Mouse (Mus musculus) thymus, adult 18-20 months (tissue): ENCODE measurements around the gene Tbc1d8.

Source experiments
- DNase-seq, 2 experiments: peaks; one replicate each; pipeline ENCODE4 v3.0.0; 2022; ENCODE audit warnings: mixed read lengths in 2 of 2

The Tbc1d8 gene

GRCm38 (mm10) chr1:39393217-39393867 lies 85.2 kb downstream of the Tbc1d8 start:
- no peak for DNase-seq

GRCm38 (mm10) chr1:39392189-39392588 lies 86.4 kb downstream of the Tbc1d8 start:
- DNase-seq = peak; percentile 54 to 58

GRCm38 (mm10) chr1:39391652-39392051 lies 86.9 kb downstream of the Tbc1d8 start:
- no peak for DNase-seq

- DNase-seq = no peak
These were observed 89.2 kb downstream of the Tbc1d8 start for GRCm38 (mm10) chr1:39389338-39389737.

GRCm38 (mm10) chr1:39388163-39388562 lies 90.4 kb downstream of the Tbc1d8 start:
- DNase-seq = no peak

GRCm38 (mm10) chr1:39387497-39387896 lies 91.1 kb downstream of the Tbc1d8 start:
- no peak for DNase-seq

GRCm38 (mm10) chr1:39386456-39386855 lies 92.1 kb downstream of the Tbc1d8 start:
- no peak for DNase-seq

GRCm38 (mm10) chr1:39384914-39385313 lies 93.6 kb downstream of the Tbc1d8 start:
- DNase-seq = no peak

- no peak for DNase-seq
These were observed 97.5 kb downstream of the Tbc1d8 start for GRCm38 (mm10) chr1:39381017-39381416.

- no peak for DNase-seq
These were observed 99.5 kb downstream of the Tbc1d8 start for GRCm38 (mm10) chr1:39379021-39379420.

GRCm38 (mm10) chr1:39378540-39378939 lies 100.0 kb downstream of the Tbc1d8 start:
- no peak for DNase-seq

- no peak for DNase-seq
These were observed 101.8 kb downstream of the Tbc1d8 start for GRCm38 (mm10) chr1:39376726-39377240.

GRCm38 (mm10) chr1:39376121-39376520 lies 102.4 kb downstream of the Tbc1d8 start:
- no peak for DNase-seq

GRCm38 (mm10) chr1:39374231-39374809 lies 104.2 kb downstream of the Tbc1d8 start:
- no peak for DNase-seq

GRCm38 (mm10) chr1:39373378-39373777 lies 105.2 kb downstream of the Tbc1d8 start:
- no peak for DNase-seq

- DNase-seq = no peak
These were observed 106.2 kb downstream of the Tbc1d8 start for GRCm38 (mm10) chr1:39372220-39372843.

- DNase-seq = no peak
These were observed 108.1 kb downstream of the Tbc1d8 start for GRCm38 (mm10) chr1:39370431-39370830.

GRCm38 (mm10) chr1:39368267-39368841 lies 110.2 kb downstream of the Tbc1d8 start:
- DNase-seq = no peak

- peak; percentile 97 to 98 for DNase-seq
These were observed 110.8 kb downstream of the Tbc1d8 start, which contains the start of gene Rpl31 for GRCm38 (mm10) chr1:39367601-39368266. TSS of gene Rpl31 (plus strand) at chr1:39367842.

GRCm38 (mm10) chr1:39367045-39367444 lies 111.5 kb downstream of the Tbc1d8 start:
- DNase-seq = peak in 1 of 2 experiments; percentile 15

GRCm38 (mm10) chr1:39365562-39365961 lies 113.0 kb downstream of the Tbc1d8 start:
- no peak for DNase-seq

- no peak for DNase-seq
These were observed 116.1 kb downstream of the Tbc1d8 start for GRCm38 (mm10) chr1:39362515-39362893.
